ENCODE assay signal across 16 mouse cellular contexts in the genomic region with DNA sequence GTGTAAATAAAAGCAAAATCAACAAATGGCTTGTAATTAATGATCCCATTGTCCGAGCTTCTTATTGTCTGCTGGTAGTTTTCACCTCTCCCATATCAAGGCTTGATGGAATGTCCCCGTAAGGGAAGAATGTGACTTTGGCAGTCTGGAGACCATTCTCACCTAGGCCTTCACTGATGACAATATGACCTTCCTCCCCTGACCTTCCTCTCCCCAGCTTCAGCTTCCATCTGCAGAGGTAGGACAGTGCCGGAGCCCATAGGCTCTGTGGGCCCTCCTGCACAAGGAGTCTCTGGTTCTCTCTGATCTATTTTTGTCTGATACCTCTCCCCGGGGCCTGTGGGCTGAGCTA. TPM values are rescaled to one million over a fixed set of nuclear protein-coding genes. Genes with fewer than 3 reads are reported as not detected.
DNase-seq lines count a peak whose midpoint lies in the region; ATAC-seq and TF ChIP-seq lines count a peak whose summit lies in the region.
"Had no signal": no experiment of that assay in that cellular context is flagged by ENCODE, and none has a peak within 500 bp of the region (broad histone marks: within the 10 kb centered on the region; RNA-seq: fewer than 3 reads in every experiment).

No protein-coding gene starts in this region.

- H3K27me3 ChIP-seq in forebrain, embryonic 13.5 days: no peaks in the 10 kb centered on the region
- no peaks in the 10 kb centered on the region for H3K27me3 ChIP-seq in forebrain, embryonic 14.5 days (replicated peaks; ENCODE audit: control insufficient read depth, insufficient read depth, low read length)
- no peaks in the 10 kb centered on the region for H3K27me3 ChIP-seq in kidney, postnatal 0 days (ENCODE audit: insufficient read depth, low read length)
- H3K27me3 ChIP-seq in hindbrain, embryonic 13.5 days: no peaks in the 10 kb centered on the region
- H3K27me3 ChIP-seq in neural tube, embryonic 15.5 days (replicated peaks): no peaks in the 10 kb centered on the region

- ATAC-seq in forebrain, embryonic 13.5 days: no peak
- no peak for ATAC-seq in forebrain, embryonic 14.5 days
- ATAC-seq in kidney, postnatal 0 days (replicated peaks; ENCODE audit: low FRiP score, low read depth): no peak
- ATAC-seq in hindbrain, embryonic 13.5 days (ENCODE audit: low FRiP score): no peak
- ATAC-seq in neural tube, embryonic 15.5 days (ENCODE audit: low FRiP score): no peak
- ATAC-seq: lung, postnatal 0 days had no signal

- H3K9ac ChIP-seq in forebrain, embryonic 13.5 days: 0 out of 2 replicates have a peak overlapping the region, but pooled peaks have one; percentile 30
- H3K9ac ChIP-seq in forebrain, embryonic 14.5 days (ENCODE audit: low read length): no peak overlapping the region
- 0 out of 2 replicates have a peak overlapping the region, but pooled peaks have one; percentile 13 for H3K9ac ChIP-seq in kidney, postnatal 0 days (ENCODE audit: low read depth, low read length)
- 0 out of 2 replicates have a peak overlapping the region, but pooled peaks have one; percentile 25 for H3K9ac ChIP-seq in hindbrain, embryonic 13.5 days
- no peak overlapping the region for H3K9ac ChIP-seq in neural tube, embryonic 15.5 days (replicated peaks)

- no peaks in the 10 kb centered on the region for H3K36me3 ChIP-seq in forebrain, embryonic 13.5 days (ENCODE audit: poor library complexity, severe bottlenecking)
- H3K36me3 ChIP-seq in forebrain, embryonic 14.5 days (ENCODE audit: control insufficient read depth, insufficient read depth, low read length): no peaks in the 10 kb centered on the region
- H3K36me3 ChIP-seq in kidney, postnatal 0 days (ENCODE audit: insufficient read depth, low read length): no peaks in the 10 kb centered on the region
- no peaks in the 10 kb centered on the region for H3K36me3 ChIP-seq in hindbrain, embryonic 13.5 days
- H3K36me3 ChIP-seq in neural tube, embryonic 15.5 days: no peaks in the 10 kb centered on the region

- DNase-seq in forebrain, embryonic 14.5 days (ENCODE audit: low spot score): no peak
- no peak for DNase-seq in kidney, postnatal 0 days (ENCODE audit: low spot score)
- no peak for DNase-seq in kidney, postnatal 14 days
- no peak for DNase-seq in left cerebral cortex, postnatal 10 days (ENCODE audit: extremely low spot score in 1 of 2, low spot score in 2 of 2)
- no peak for DNase-seq in MN1 (ENCODE audit: low spot score)
- DNase-seq: embryo, embryonic 11 days; gastrocnemius, postnatal 14 days; kidney, postnatal 10 days; right cerebral cortex, postnatal 25 days had no signal

- peak overlapping the region; percentile 49 for H3K27ac ChIP-seq in forebrain, embryonic 13.5 days
- no peak overlapping the region for H3K27ac ChIP-seq in forebrain, embryonic 14.5 days (ENCODE audit: low read depth, low read length)
- no peak overlapping the region for H3K27ac ChIP-seq in kidney, postnatal 0 days
- peak overlapping the region; percentile 73 for H3K27ac ChIP-seq in hindbrain, embryonic 13.5 days
- H3K27ac ChIP-seq in neural tube, embryonic 15.5 days (replicated peaks): 0 out of 2 replicates have a peak overlapping the region, but pooled peaks have one; percentile 11

- H3K4me3 ChIP-seq in forebrain, embryonic 13.5 days: no peak overlapping the region
- H3K4me3 ChIP-seq in forebrain, embryonic 14.5 days (ENCODE audit: low read depth, low read length): no peak overlapping the region
- H3K4me3 ChIP-seq in kidney, postnatal 0 days (replicated peaks; ENCODE audit: low read depth, low read length): no peak overlapping the region
- no peak overlapping the region for H3K4me3 ChIP-seq in hindbrain, embryonic 13.5 days
- H3K4me3 ChIP-seq in neural tube, embryonic 15.5 days (replicated peaks): no peak overlapping the region

- peaks cover 48% of the 10 kb centered on the region for H3K4me1 ChIP-seq in forebrain, embryonic 13.5 days
- H3K4me1 ChIP-seq in forebrain, embryonic 14.5 days (ENCODE audit: control insufficient read depth, insufficient read depth, low read length): peaks cover 24% of the 10 kb centered on the region
- peaks cover 12% of the 10 kb centered on the region; the same call in 1 of the 2 replicates for H3K4me1 ChIP-seq in kidney, postnatal 0 days (replicated peaks; ENCODE audit: insufficient read depth, low read length)
- peaks cover 55% of the 10 kb centered on the region for H3K4me1 ChIP-seq in hindbrain, embryonic 13.5 days (replicated peaks)
- H3K4me1 ChIP-seq in neural tube, embryonic 15.5 days: peaks cover 42% of the 10 kb centered on the region

- 74% methylated on average over 4 of the region's 4 CpGs for WGBS in forebrain, embryonic 13.5 days
- 53% methylated on average over 4 of the region's 4 CpGs for WGBS in forebrain, embryonic 14.5 days
- WGBS in kidney, postnatal 0 days: 40% methylated on average over 4 of the region's 4 CpGs
- WGBS in hindbrain, embryonic 13.5 days: 39% methylated on average over 4 of the region's 4 CpGs
- WGBS in neural tube, embryonic 15.5 days: 46% methylated on average over 4 of the region's 4 CpGs

- H3K4me2 ChIP-seq in forebrain, embryonic 13.5 days: no peak overlapping the region
- H3K4me2 ChIP-seq in forebrain, embryonic 14.5 days (ENCODE audit: low read length): no peak overlapping the region
- H3K4me2 ChIP-seq in kidney, postnatal 0 days (ENCODE audit: low read length): no peak overlapping the region
- no peak overlapping the region for H3K4me2 ChIP-seq in hindbrain, embryonic 13.5 days
- H3K4me2 ChIP-seq in neural tube, embryonic 15.5 days: no peak overlapping the region
- H3K4me2 ChIP-seq: liver, embryonic 11.5 days had no signal

- no peak for TF ChIP-seq CTCF in kidney, postnatal 0 days (IDR thresholded peaks at IDR 0.05; ENCODE audit: low read depth)

- intact Hi-C loops in left cerebral cortex, postnatal 10 days (cut with DNase I): no loop called here

- H3K9me3 ChIP-seq in forebrain, embryonic 13.5 days (replicated peaks): no peaks in the 10 kb centered on the region
- H3K9me3 ChIP-seq in forebrain, embryonic 14.5 days (replicated peaks; ENCODE audit: control insufficient read depth, low read length): no peaks in the 10 kb centered on the region
- no peaks in the 10 kb centered on the region for H3K9me3 ChIP-seq in kidney, postnatal 0 days (replicated peaks; ENCODE audit: low read length)
- H3K9me3 ChIP-seq in hindbrain, embryonic 13.5 days: no peaks in the 10 kb centered on the region
- no peaks in the 10 kb centered on the region for H3K9me3 ChIP-seq in neural tube, embryonic 15.5 days (replicated peaks)

RNA-seq across cellular contexts. Expression of a gene that starts 44.4 kb away (rescaled TPM):
- polyA plus RNA-seq in forebrain, embryonic 13.5 days (2015; fragmentation: Nextera tagmentation; extraction: Ambion mirVana): not detected in 2 replicates
- not detected in 2 replicates for polyA plus RNA-seq in forebrain, embryonic 14.5 days (2014; fragmentation: Nextera tagmentation; extraction: Ambion mirVana)
- polyA plus RNA-seq in kidney, postnatal 0 days (2015; fragmentation: Nextera tagmentation; extraction: Ambion mirVana): 0.09 and 0.13 TPM in 2 replicates
- polyA plus RNA-seq in hindbrain, embryonic 13.5 days (2015; fragmentation: Nextera tagmentation; extraction: Ambion mirVana): 0.08 TPM in 1 of 2 replicates, not detected in the other
- polyA plus RNA-seq in neural tube, embryonic 15.5 days (2015; fragmentation: Nextera tagmentation; extraction: Ambion mirVana): 0.19 TPM in 1 of 2 replicates, not detected in the other
- total RNA-seq in left cerebral cortex, postnatal 10 days (2021): under 1 TPM; 0.49 to 0.71 TPM
- total RNA-seq: MEL had no signal
- polyA plus RNA-seq: liver, embryonic 11.5 days; thymus, postnatal 0 days had no signal

RNA-seq across cellular contexts. Expression of a gene that starts 47.7 kb away (rescaled TPM):
- 116 and 122 TPM in 2 replicates for polyA plus RNA-seq in forebrain, embryonic 13.5 days (2015; fragmentation: Nextera tagmentation; extraction: Ambion mirVana)
- 186 and 229 TPM in 2 replicates for polyA plus RNA-seq in forebrain, embryonic 14.5 days (2014; fragmentation: Nextera tagmentation; extraction: Ambion mirVana)
- polyA plus RNA-seq in kidney, postnatal 0 days (2015; fragmentation: Nextera tagmentation; extraction: Ambion mirVana): 22.7 and 25.1 TPM in 2 replicates
- 158 and 159 TPM in 2 replicates for polyA plus RNA-seq in hindbrain, embryonic 13.5 days (2015; fragmentation: Nextera tagmentation; extraction: Ambion mirVana)
- polyA plus RNA-seq in neural tube, embryonic 15.5 days (2015; fragmentation: Nextera tagmentation; extraction: Ambion mirVana): 103 and 120 TPM in 2 replicates
- 100 to 1,000 TPM; 262 to 269 TPM for total RNA-seq in left cerebral cortex, postnatal 10 days (2021)

RNA-seq across cellular contexts. Expression of a gene that starts 56.5 kb away (rescaled TPM):
- not detected in 2 replicates for polyA plus RNA-seq in forebrain, embryonic 13.5 days (2015; fragmentation: Nextera tagmentation; extraction: Ambion mirVana)
- polyA plus RNA-seq in forebrain, embryonic 14.5 days (2014; fragmentation: Nextera tagmentation; extraction: Ambion mirVana): not detected in 2 replicates
- polyA plus RNA-seq in kidney, postnatal 0 days (2015; fragmentation: Nextera tagmentation; extraction: Ambion mirVana): 0.33 TPM in 1 of 2 replicates, not detected in the other
- polyA plus RNA-seq in hindbrain, embryonic 13.5 days (2015; fragmentation: Nextera tagmentation; extraction: Ambion mirVana): not detected in 2 replicates
- 0.28 and 0.37 TPM in 2 replicates for polyA plus RNA-seq in neural tube, embryonic 15.5 days (2015; fragmentation: Nextera tagmentation; extraction: Ambion mirVana)
- under 1 TPM; 0.55 to 0.81 TPM for total RNA-seq in left cerebral cortex, postnatal 10 days (2021)
- total RNA-seq: gastrocnemius, postnatal 14 days; MEL had no signal
- polyA plus RNA-seq: liver, embryonic 11.5 days had no signal

Comparison
In these comparisons a context has a peak if more than half of its experiments do, and no peak if none do; other contexts are left out.
1. H3K27ac ChIP-seq: peak in forebrain, embryonic 13.5 days (single experiment), hindbrain, embryonic 13.5 days (single experiment) and neural tube, embryonic 15.5 days (single experiment); none in forebrain, embryonic 14.5 days (single experiment) and kidney, postnatal 0 days (single experiment).
2. H3K9ac ChIP-seq: peak in forebrain, embryonic 13.5 days (single experiment), kidney, postnatal 0 days (single experiment) and hindbrain, embryonic 13.5 days (single experiment); none in forebrain, embryonic 14.5 days (single experiment) and neural tube, embryonic 15.5 days (single experiment).